Comparison of ENCODE assay signal across 8 mouse cellular contexts in genomic region chr4:126096464-126097111, GRCm38 (mm10). TPM values are rescaled to one million over a fixed set of nuclear protein-coding genes. Genes with fewer than 3 reads are reported as not detected.
DNase-seq lines count a peak whose midpoint lies in the region; ATAC-seq and TF ChIP-seq lines count a peak whose summit lies in the region.

Gene Lsm10 (plus strand): TSS chr4:126096623.

- peak within 1 kb of the TSS; percentile 69 for H3K4me2 ChIP-seq in heart, embryonic 12.5 days
- peak within 1 kb of the TSS; percentile 72 for H3K4me2 ChIP-seq in kidney, postnatal 0 days (ENCODE audit: low read length)
- H3K4me2 ChIP-seq in liver, embryonic 11.5 days, result peak within 1 kb of the TSS; percentile 87
- peak within 1 kb of the TSS; percentile 57 for H3K4me2 ChIP-seq in stomach, embryonic 14.5 days (replicated peaks; ENCODE audit: low read depth, low read length)

- H3K79me3 ChIP-seq in C2C12 (ENCODE audit: low read depth), result peaks cover 14% of the 10 kb centered on the region

- H3K4me1 ChIP-seq in erythroblast, embryonic 14.5 days (ENCODE audit: control insufficient read depth), result peaks cover 55% of the 10 kb centered on the region
- H3K4me1 ChIP-seq in heart, embryonic 12.5 days (replicated peaks), result peaks cover 28% of the 10 kb centered on the region
- 0 out of 2 replicates have a peak, but pooled peaks cover 9% of the 10 kb centered on the region for H3K4me1 ChIP-seq in kidney, postnatal 0 days (replicated peaks; ENCODE audit: insufficient read depth, low read length)
- H3K4me1 ChIP-seq in liver, embryonic 11.5 days (replicated peaks; ENCODE audit: control insufficient read depth, insufficient read depth, low read length), result peaks cover 25% of the 10 kb centered on the region
- H3K4me1 ChIP-seq in stomach, embryonic 14.5 days (ENCODE audit: control insufficient read depth, insufficient read depth, low read length), result 0 out of 2 replicates have a peak, but pooled peaks cover 9% of the 10 kb centered on the region

- TF ChIP-seq CTCF in C2C12 (IDR thresholded peaks at IDR 0.05; ENCODE audit: control insufficient read depth, insufficient read depth, insufficient read length), result no peak
- no peak for TF ChIP-seq CTCF in brain, embryonic 14.5 days (IDR thresholded peaks at IDR 0.05; ENCODE audit: borderline replicate concordance, extremely low read depth, insufficient read depth, insufficient read length)
- TF ChIP-seq CTCF in kidney, postnatal 0 days (IDR thresholded peaks at IDR 0.05; ENCODE audit: low read depth), result peak; percentile 11; the same call in 1 of the 2 replicates

- TF ChIP-seq POLR2A in brain, embryonic 14.5 days (IDR thresholded peaks at IDR 0.05; ENCODE audit: borderline replicate concordance, extremely low read depth, insufficient read depth, insufficient read length, poor library complexity, severe bottlenecking), result peak; percentile 48; the same call in 1 of the 2 replicates

- 3% methylated on average over 37 of the region's 37 CpGs for WGBS in heart, embryonic 12.5 days
- WGBS in kidney, postnatal 0 days, result 2% methylated on average over 37 of the region's 37 CpGs
- WGBS in liver, embryonic 11.5 days, result 3% methylated on average over 37 of the region's 37 CpGs
- 3% methylated on average over 36 of the region's 37 CpGs for WGBS in stomach, embryonic 14.5 days

- peak within 1 kb of the TSS; percentile 81 for H3K9ac ChIP-seq in heart, embryonic 12.5 days
- H3K9ac ChIP-seq in kidney, postnatal 0 days (ENCODE audit: low read depth, low read length), result peak within 1 kb of the TSS; percentile 64
- H3K9ac ChIP-seq in liver, embryonic 11.5 days (ENCODE audit: low read depth, low read length), result peak within 1 kb of the TSS; percentile 86
- H3K9ac ChIP-seq in stomach, embryonic 14.5 days (replicated peaks; ENCODE audit: low read depth, low read length), result peak within 1 kb of the TSS; percentile 37; the same call in 1 of the 2 replicates

- H3K79me2 ChIP-seq in C2C12 (ENCODE audit: control insufficient read depth, insufficient read depth), result peaks cover 38% of the 10 kb centered on the region

- DNase-seq in brain, embryonic 14.5 days (ENCODE audit: low read depth), result peak; percentile 99
- peak; percentile 99 for DNase-seq in kidney, postnatal 0 days (ENCODE audit: low spot score)
- DNase-seq in liver, embryonic 11.5 days (ENCODE audit: low spot score), result peak; percentile 92
- DNase-seq in naive thymus-derived CD4-positive, alpha-beta T cell, adult 2 months (ENCODE audit: low read depth), result peak; percentile 97

- H3K4me3 ChIP-seq in C2C12 (ENCODE audit: insufficient read depth, poor library complexity, severe bottlenecking), result peak within 1 kb of the TSS; percentile 56
- peak within 1 kb of the TSS; percentile 71 for H3K4me3 ChIP-seq in erythroblast, embryonic 14.5 days (replicated peaks)
- H3K4me3 ChIP-seq in heart, embryonic 12.5 days, result peak within 1 kb of the TSS; percentile 75
- peak within 1 kb of the TSS; percentile 65 for H3K4me3 ChIP-seq in kidney, postnatal 0 days (replicated peaks; ENCODE audit: low read depth, low read length)
- peak within 1 kb of the TSS; percentile 79 for H3K4me3 ChIP-seq in liver, embryonic 11.5 days (ENCODE audit: low read depth, low read length)
- H3K4me3 ChIP-seq in stomach, embryonic 14.5 days (ENCODE audit: low read depth, low read length), result peak within 1 kb of the TSS; percentile 53

- peak within 1 kb of the TSS; percentile 85 for H3ac ChIP-seq in C2C12 (ENCODE audit: control insufficient read depth, insufficient read length, low read depth)

- H3K27ac ChIP-seq in heart, embryonic 12.5 days (ENCODE audit: poor library complexity, severe bottlenecking), result peak within 1 kb of the TSS; percentile 77; the same call in 1 of the 2 replicates
- peak within 1 kb of the TSS; percentile 68 for H3K27ac ChIP-seq in kidney, postnatal 0 days
- H3K27ac ChIP-seq in liver, embryonic 11.5 days (ENCODE audit: low read depth, low read length), result peak within 1 kb of the TSS; percentile 62
- H3K27ac ChIP-seq in stomach, embryonic 14.5 days (ENCODE audit: low read length), result peak within 1 kb of the TSS; percentile 35; the same call in 1 of the 2 replicates

- no peaks in the 10 kb centered on the region for H3K27me3 ChIP-seq in C2C12 (ENCODE audit: control insufficient read depth, insufficient read depth, insufficient read length)
- H3K27me3 ChIP-seq in erythroblast, embryonic 14.5 days (ENCODE audit: control insufficient read depth), result no peaks in the 10 kb centered on the region
- H3K27me3 ChIP-seq in heart, embryonic 12.5 days (replicated peaks), result no peaks in the 10 kb centered on the region
- H3K27me3 ChIP-seq in kidney, postnatal 0 days (ENCODE audit: insufficient read depth, low read length), result no peaks in the 10 kb centered on the region
- no peaks in the 10 kb centered on the region for H3K27me3 ChIP-seq in liver, embryonic 11.5 days (replicated peaks; ENCODE audit: control insufficient read depth, insufficient read depth, low read length)
- H3K27me3 ChIP-seq in stomach, embryonic 14.5 days (ENCODE audit: control insufficient read depth, insufficient read depth, low read length), result no peaks in the 10 kb centered on the region

- peak; percentile 97 for ATAC-seq in heart, embryonic 12.5 days (ENCODE audit: insufficient number of reproducible peaks, low FRiP score)
- ATAC-seq in kidney, postnatal 0 days (replicated peaks; ENCODE audit: low FRiP score, low read depth), result peak; percentile 95
- peak; percentile 97 for ATAC-seq in liver, embryonic 11.5 days (replicated peaks; ENCODE audit: low FRiP score)
- peak; percentile 98 for ATAC-seq in stomach, embryonic 14.5 days (ENCODE audit: insufficient number of reproducible peaks, insufficient read depth, low FRiP score, low read depth)

- peaks cover 17% of the 10 kb centered on the region for H3K36me3 ChIP-seq in C2C12 (ENCODE audit: control insufficient read depth, insufficient read depth)
- H3K36me3 ChIP-seq in erythroblast, embryonic 14.5 days (ENCODE audit: control insufficient read depth), result peaks cover 37% of the 10 kb centered on the region
- peaks cover 12% of the 10 kb centered on the region; the same call in 1 of the 2 replicates for H3K36me3 ChIP-seq in heart, embryonic 12.5 days
- 0 out of 2 replicates have a peak, but pooled peaks cover 2% of the 10 kb centered on the region for H3K36me3 ChIP-seq in kidney, postnatal 0 days (ENCODE audit: insufficient read depth, low read length)
- H3K36me3 ChIP-seq in liver, embryonic 11.5 days (ENCODE audit: control insufficient read depth, insufficient read depth, low read length), result 0 out of 2 replicates have a peak, but pooled peaks cover 3% of the 10 kb centered on the region
- H3K36me3 ChIP-seq in stomach, embryonic 14.5 days (ENCODE audit: control insufficient read depth, insufficient read depth, low read length), result no peaks in the 10 kb centered on the region

- H3K9me3 ChIP-seq in erythroblast, embryonic 14.5 days (ENCODE audit: control insufficient read depth, low read length), result no peaks in the 10 kb centered on the region
- no peaks in the 10 kb centered on the region for H3K9me3 ChIP-seq in heart, embryonic 12.5 days (replicated peaks)
- H3K9me3 ChIP-seq in kidney, postnatal 0 days (replicated peaks; ENCODE audit: low read length), result no peaks in the 10 kb centered on the region
- H3K9me3 ChIP-seq in liver, embryonic 11.5 days (ENCODE audit: control insufficient read depth, low read length), result no peaks in the 10 kb centered on the region
- no peaks in the 10 kb centered on the region for H3K9me3 ChIP-seq in stomach, embryonic 14.5 days (ENCODE audit: control insufficient read depth, low read depth, low read length)

TF ChIP-seq in C2C12, 6 proteins besides CTCF, POLR2A, EP300 and RAD21:
- TF ChIP-seq FOSL1 (IDR thresholded peaks at IDR 0.05; ENCODE audit: insufficient read depth, low read length, poor library complexity, severe bottlenecking), result no peak
- TF ChIP-seq MAX (IDR thresholded peaks at IDR 0.05), result peak; percentile 55

RNA-seq across cellular contexts. Expression of gene Lsm10, which starts in this region (rescaled TPM):
- polyA plus RNA-seq in C2C12 (2012; fragmentation: generic; extraction: Trizol), result 37.9 TPM
- 53.6 and 72.8 TPM in 2 replicates for polyA plus RNA-seq in brain, embryonic 14.5 days (2012; rRNA removed)
- polyA plus RNA-seq in erythroblast, embryonic 14.5 days (2012), result 0.74 and 0.84 TPM in 2 replicates
- polyA plus RNA-seq in heart, embryonic 12.5 days (2016; fragmentation: Nextera tagmentation; extraction: Ambion mirVana), result 36.3 and 41.2 TPM in 2 replicates
- polyA plus RNA-seq in kidney, postnatal 0 days (2015; fragmentation: Nextera tagmentation; extraction: Ambion mirVana), result 58.5 and 59.0 TPM in 2 replicates
- polyA plus RNA-seq in liver, embryonic 11.5 days (2014; fragmentation: Nextera tagmentation; extraction: Ambion mirVana), result 46.6 and 53.3 TPM in 2 replicates
- 57.5 and 58.4 TPM in 2 replicates for polyA plus RNA-seq in stomach, embryonic 14.5 days (2014; fragmentation: Nextera tagmentation; extraction: Ambion mirVana)

Comparison
In these comparisons a context has a peak if more than half of its experiments do, and no peak if none do; other contexts are left out.
1. Peak in every context shown above with its lines: DNase-seq, ATAC-seq, H3K4me3 ChIP-seq and H3K27ac ChIP-seq.
2. RNA of gene Lsm10 (polyA plus RNA-seq): 58.5 to 59.0 TPM in kidney, postnatal 0 days, 57.5 to 58.4 TPM in stomach, embryonic 14.5 days, 53.6 to 72.8 TPM in brain, embryonic 14.5 days, 46.6 to 53.3 TPM in liver, embryonic 11.5 days, 37.9 TPM in C2C12 (single experiment) and 36.3 to 41.2 TPM in heart, embryonic 12.5 days; 0.74 to 0.84 TPM in erythroblast, embryonic 14.5 days; every median in the first group is over 10 times any median in the second.